Mouse (Mus musculus) neural tube, embryonic 10.5 days (tissue): ENCODE measurements around the gene Nbr1.
"Not testable (repeated sequence)": the region's sequence is repeated elsewhere in the genome, so short reads cannot be mapped to it uniquely, and the experiment has no call there.

ENCODE experiments used
- DNase-seq: peaks from one replicate; pipeline ENCODE4 v3.0.0-alpha.2; 2017; ENCODE audit warnings: low spot score; ENCODE audit errors: extremely low spot score

Gene Nbr1

GRCm38 (mm10) chr11:101582054-101583035, 30.4 kb downstream of the Nbr1 start, which contains the start of gene Tmem106a:
TSS of gene Tmem106a (plus strand) at chr11:101582242.
- peak; percentile 54 for DNase-seq

GRCm38 (mm10) chr11:101583205-101583604, 31.3 kb downstream of the Nbr1 start:
- no peak for DNase-seq

- DNase-seq = not testable (repeated sequence)
Measured at GRCm38 (mm10) chr11:101585031-101585430, 33.1 kb downstream of the Nbr1 start.

- no peak for DNase-seq
Measured at GRCm38 (mm10) chr11:101585805-101586204, 33.9 kb downstream of the Nbr1 start.

GRCm38 (mm10) chr11:101587676-101588075, 35.7 kb downstream of the Nbr1 start:
- no peak for DNase-seq

GRCm38 (mm10) chr11:101588868-101589267, 36.9 kb downstream of the Nbr1 start:
- DNase-seq = no peak

- DNase-seq = peak; percentile 45
Measured at GRCm38 (mm10) chr11:101589444-101589843, 37.5 kb downstream of the Nbr1 start.

- no peak for DNase-seq
Measured at GRCm38 (mm10) chr11:101589989-101590624, 38.2 kb downstream of the Nbr1 start.

- no peak for DNase-seq
Measured at GRCm38 (mm10) chr11:101599156-101599555, 47.2 kb downstream of the Nbr1 start, which contains the start of gene Gm11634. TSS of gene Gm11634 (minus strand) at chr11:101599256.

GRCm38 (mm10) chr11:101602491-101602890, 50.5 kb downstream of the Nbr1 start:
- DNase-seq = peak; percentile 65

- DNase-seq = no peak
Measured at GRCm38 (mm10) chr11:101604116-101604515, 52.2 kb downstream of the Nbr1 start.

- DNase-seq = peak; percentile 76
Measured at GRCm38 (mm10) chr11:101604531-101605453, 52.8 kb downstream of the Nbr1 start.

GRCm38 (mm10) chr11:101607134-101607533, 55.2 kb downstream of the Nbr1 start:
- DNase-seq = not testable (repeated sequence)

- no peak for DNase-seq
Measured at GRCm38 (mm10) chr11:101610445-101610844, 58.5 kb downstream of the Nbr1 start.

GRCm38 (mm10) chr11:101613596-101613995, 61.6 kb downstream of the Nbr1 start:
- DNase-seq = no peak

GRCm38 (mm10) chr11:101614116-101614515, 62.2 kb downstream of the Nbr1 start:
- DNase-seq = no peak

GRCm38 (mm10) chr11:101615380-101615779, 63.4 kb downstream of the Nbr1 start:
- DNase-seq = no peak

GRCm38 (mm10) chr11:101616104-101616503, 64.2 kb downstream of the Nbr1 start:
- DNase-seq = no peak

- peak; percentile 22 for DNase-seq
Measured at GRCm38 (mm10) chr11:101616948-101617767, 65.2 kb downstream of the Nbr1 start.

- peak; percentile 78 for DNase-seq
Measured at GRCm38 (mm10) chr11:101617849-101618248, 65.9 kb downstream of the Nbr1 start.
